Mouse (Mus musculus) v-Abl transformed pro-B cells (cell line): ENCODE measurements at regions not wholly inside any gene's neighbourhood (a gene's known extent, or its start where the extent isn't known, plus 50 kb on each side); places are given as distances from the start of the nearest gene placed in this dataset.

Experiments used
- in situ Hi-C, 2 experiments: fragments of 400-800 bp; cut with MboI; formaldehyde crosslinking; loops; one replicate each; pipeline ENCODE4 v1.15.1; 2025; ENCODE audit not compliant: unreplicated experiment in 2 of 2

- in situ Hi-C loops: no loop called here
Measured at GRCm38 (mm10) chr10:51961497-51961896, 60.8 kb upstream of the Vgll2 start.

- in situ Hi-C loops: no loop called here
Measured at GRCm38 (mm10) chr10:51963671-51964070, 58.6 kb upstream of the Vgll2 start.

GRCm38 (mm10) chr10:51970113-51970512 is 52.2 kb upstream of the Vgll2 start:
- in situ Hi-C loops: no loop called here
